Mouse (Mus musculus): ENCODE data around the gene Tctex1d4.

DNA sequence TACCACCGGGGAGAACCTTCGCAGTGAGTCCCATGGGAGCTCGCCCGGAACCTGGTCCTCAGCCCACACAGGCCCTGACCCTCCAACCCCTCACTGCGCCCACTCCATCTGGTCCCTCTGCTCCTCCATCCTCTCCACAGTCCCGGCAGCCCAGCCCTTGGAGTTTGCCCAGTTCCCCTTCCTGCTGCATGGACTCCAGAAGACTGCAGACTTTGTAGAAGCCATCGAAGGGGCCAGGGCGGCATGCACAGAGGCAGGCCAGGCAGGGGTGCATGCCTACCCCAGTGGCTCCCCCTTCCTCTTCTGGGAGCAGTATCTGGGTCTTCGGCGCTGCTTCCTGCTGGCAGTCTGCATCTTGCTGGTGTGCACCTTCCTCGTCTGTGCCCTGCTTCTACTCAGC, 15.6 kb upstream of the Tctex1d4 start:
- TF ChIP-seq POLR2A (IDR thresholded peaks at IDR 0.05; ENCODE audit: insufficient read depth, low read depth, low read length), result no peak
- TF ChIP-seq EP300 (IDR thresholded peaks at IDR 0.05; ENCODE audit: insufficient read depth, low read depth, low read length), result no peak
- TF ChIP-seq CTCF (IDR thresholded peaks at IDR 0.05), result no peak

Measured in heart, adult 2 months (tissue).